Mouse (Mus musculus): Measurements from ENCODE around the gene Gm45140. TPM values are rescaled to one million over a fixed set of nuclear protein-coding genes. Genes with fewer than 3 reads are reported as not detected.

The Gm45140 gene
- polyA plus RNA-seq, 1 experiment from 2014 or later, result 3.9 TPM

- H3K4me3 ChIP-seq, result no peak overlapping the region
- no peak overlapping the region for H3K9ac ChIP-seq
- H3K9me3 ChIP-seq, result no peaks in the 10 kb centered on the region
- H3K27ac ChIP-seq, result no peak overlapping the region
- H3K4me2 ChIP-seq, result no peak overlapping the region
- ATAC-seq (ENCODE audit: insufficient number of reproducible peaks, insufficient read depth, low FRiP score, low TSS enrichment, low read depth), result no peak
- H3K36me3 ChIP-seq, result no peaks in the 10 kb centered on the region
- H3K27me3 ChIP-seq, result no peaks in the 10 kb centered on the region
- WGBS, result 70% methylated on average over 9 of the region's 9 CpGs
- no peaks in the 10 kb centered on the region for H3K4me1 ChIP-seq
Observed at GRCm38 (mm10) chr6:87868871-87869506, 33.4 kb upstream of the Gm45140 start.

DNA sequence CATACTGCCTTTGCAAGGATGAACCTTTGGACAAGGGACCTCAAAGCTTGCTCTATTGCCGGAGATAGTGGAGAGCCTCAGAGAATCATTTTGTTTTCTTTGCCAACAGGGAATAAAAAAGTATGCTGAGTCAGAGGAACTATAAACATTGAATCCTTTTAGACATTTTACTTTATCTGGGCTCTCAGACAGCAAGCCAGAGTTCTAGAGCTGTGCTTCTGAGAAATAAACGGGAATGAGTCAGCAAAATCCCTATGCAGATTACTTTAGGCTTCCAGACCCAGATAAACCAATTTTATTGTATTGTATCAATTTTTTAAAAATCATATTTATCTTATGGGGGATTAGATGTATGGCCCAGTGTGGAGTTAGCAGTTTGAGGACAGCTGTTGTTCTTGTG is 31.7 kb upstream of the Gm45140 start:
- no peaks in the 10 kb centered on the region for H3K4me1 ChIP-seq
- no peak overlapping the region for H3K4me3 ChIP-seq
- no peaks in the 10 kb centered on the region for H3K27me3 ChIP-seq
- H3K4me2 ChIP-seq, result no peak overlapping the region
- no peak overlapping the region for H3K27ac ChIP-seq
- no peaks in the 10 kb centered on the region for H3K9me3 ChIP-seq
- no peaks in the 10 kb centered on the region for H3K36me3 ChIP-seq
- 72% methylated on average over 2 of the region's 2 CpGs for WGBS
- no peak for ATAC-seq (ENCODE audit: insufficient number of reproducible peaks, insufficient read depth, low FRiP score, low TSS enrichment, low read depth)
- no peak overlapping the region for H3K9ac ChIP-seq

- no peaks in the 10 kb centered on the region for H3K4me1 ChIP-seq
- H3K4me2 ChIP-seq, result no peak overlapping the region
- H3K36me3 ChIP-seq, result no peaks in the 10 kb centered on the region
- ATAC-seq (ENCODE audit: insufficient number of reproducible peaks, insufficient read depth, low FRiP score, low TSS enrichment, low read depth), result no peak
- H3K27me3 ChIP-seq, result no peaks in the 10 kb centered on the region
- WGBS, result 81% methylated on average over 6 of the region's 6 CpGs
- H3K27ac ChIP-seq, result no peak overlapping the region
- H3K9me3 ChIP-seq, result no peaks in the 10 kb centered on the region
- H3K9ac ChIP-seq, result no peak overlapping the region
- H3K4me3 ChIP-seq, result no peak overlapping the region
Observed at GRCm38 (mm10) chr6:87866211-87866610, 30.6 kb upstream of the Gm45140 start.

GRCm38 (mm10) chr6:87857071-87857470 is 21.5 kb upstream of the Gm45140 start:
- Histone ChIP-seq H3K4me2 (no peak overlapping the region), H3K4me3 (no peak overlapping the region), H3K36me3 (no peaks in the 10 kb centered on the region), H3K27me3 (peaks cover 3% of the 10 kb centered on the region; the same call in 1 of the 2 replicates), H3K27ac (no peak overlapping the region), H3K9me3 (no peaks in the 10 kb centered on the region), H3K9ac (no peak overlapping the region), H3K4me1 (no peaks in the 10 kb centered on the region)
- ATAC-seq (ENCODE audit: insufficient number of reproducible peaks, insufficient read depth, low FRiP score, low TSS enrichment, low read depth), result no peak
- 49% methylated on average over 1 of the region's 1 CpGs for WGBS

- no peaks in the 10 kb centered on the region for H3K9me3 ChIP-seq
- no peak overlapping the region for H3K4me3 ChIP-seq
- no peak overlapping the region for H3K9ac ChIP-seq
- 83% methylated on average over 4 of the region's 4 CpGs for WGBS
- H3K36me3 ChIP-seq, result peaks cover 3% of the 10 kb centered on the region
- H3K4me1 ChIP-seq, result peaks cover 5% of the 10 kb centered on the region
- no peak for ATAC-seq (ENCODE audit: insufficient number of reproducible peaks, insufficient read depth, low FRiP score, low TSS enrichment, low read depth)
- no peak overlapping the region for H3K4me2 ChIP-seq
- no peak overlapping the region for H3K27ac ChIP-seq
- H3K27me3 ChIP-seq, result peaks cover 3% of the 10 kb centered on the region; the same call in 1 of the 2 replicates
Observed at GRCm38 (mm10) chr6:87853446-87853845, 17.9 kb upstream of the Gm45140 start.

DNA sequence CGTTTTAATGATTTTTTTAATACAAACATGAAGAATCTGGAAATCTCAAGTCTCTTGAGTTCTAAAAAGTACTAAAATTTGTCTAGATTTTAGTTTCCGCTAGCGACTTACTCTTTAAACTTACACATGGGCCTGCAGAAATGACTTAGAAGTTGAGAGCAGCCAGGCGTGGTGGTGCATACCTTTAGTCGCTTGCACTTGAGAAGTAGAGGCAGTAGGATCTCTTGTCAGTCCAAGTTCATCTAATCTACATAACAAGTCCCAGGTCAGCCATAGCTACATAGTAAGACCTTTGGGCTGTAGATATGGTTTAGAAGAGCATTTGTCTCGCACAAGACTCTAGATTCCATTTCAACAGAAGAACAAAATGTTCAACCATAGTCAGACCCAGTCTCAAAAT is 16.3 kb upstream of the Gm45140 start:
- WGBS, result 81% methylated on average over 6 of the region's 6 CpGs
- Histone ChIP-seq H3K36me3 (peaks cover 11% of the 10 kb centered on the region), H3K9ac (no peak overlapping the region), H3K4me1 (peaks cover 20% of the 10 kb centered on the region), H3K4me3 (no peak overlapping the region), H3K27me3 (peaks cover 2% of the 10 kb centered on the region; the same call in 1 of the 2 replicates), H3K9me3 (no peaks in the 10 kb centered on the region), H3K27ac (no peak overlapping the region), H3K4me2 (peak overlapping the region; percentile 73)
- no peak for ATAC-seq (ENCODE audit: insufficient number of reproducible peaks, insufficient read depth, low FRiP score, low TSS enrichment, low read depth)

GRCm38 (mm10) chr6:87850900-87851614 is 15.5 kb upstream of the Gm45140 start, which contains the start of gene Cnbp:
Gene Cnbp (minus strand): TSS chr6:87851106.
- ATAC-seq (ENCODE audit: insufficient number of reproducible peaks, insufficient read depth, low FRiP score, low TSS enrichment, low read depth), result peak; percentile 99
- Histone ChIP-seq H3K36me3 (peaks cover 11% of the 10 kb centered on the region), H3K27ac (peak within 1 kb of the TSS; percentile 97), H3K4me3 (peak within 1 kb of the TSS; percentile 98), H3K9ac (peak within 1 kb of the TSS; percentile 100), H3K27me3 (no peaks in the 10 kb centered on the region), H3K4me1 (peaks cover 21% of the 10 kb centered on the region), H3K4me2 (peak within 1 kb of the TSS; percentile 73), H3K9me3 (no peaks in the 10 kb centered on the region)
- under 1% methylated on average over 55 of the region's 55 CpGs for WGBS

DNA sequence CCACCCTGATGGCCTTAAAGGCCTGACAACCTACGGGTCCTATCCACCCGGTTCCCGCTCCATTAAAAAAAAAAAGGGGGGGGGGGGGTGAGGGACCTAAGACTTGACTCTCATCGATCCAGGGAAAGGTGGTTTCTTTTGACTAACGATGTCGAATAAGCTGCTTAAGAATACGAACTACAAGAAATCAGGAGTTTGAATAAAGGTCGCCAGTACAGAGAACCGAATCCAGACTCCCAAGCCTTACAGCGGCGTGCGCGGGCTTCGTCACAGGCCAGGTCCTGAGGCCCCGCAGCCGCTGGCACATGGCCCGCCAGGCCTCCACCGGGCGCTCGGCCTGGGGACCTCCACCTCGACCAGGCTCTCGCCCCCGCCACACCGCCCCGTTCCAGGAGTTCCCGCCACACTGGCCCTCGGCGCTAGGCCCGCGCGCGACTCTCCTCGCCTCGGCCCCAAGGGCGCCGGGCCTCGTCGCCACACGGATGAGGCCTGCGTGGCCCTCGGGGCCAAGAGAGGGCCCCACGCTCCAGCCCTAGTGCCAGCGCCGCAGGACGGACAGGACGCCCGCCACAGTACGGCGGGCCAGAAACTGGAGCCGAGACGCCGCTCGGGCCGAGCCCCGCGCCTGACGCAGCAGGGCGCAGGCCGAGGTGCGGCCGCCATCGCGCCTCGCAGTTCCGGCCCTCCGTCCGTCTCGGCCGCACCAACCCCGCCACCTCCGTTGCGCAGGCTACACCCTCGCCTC is 14.7 kb upstream of the Gm45140 start:
- H3K36me3 ChIP-seq, result peaks cover 14% of the 10 kb centered on the region
- H3K27me3 ChIP-seq, result no peaks in the 10 kb centered on the region
- WGBS, result under 1% methylated on average over 73 of the region's 73 CpGs
- ATAC-seq (ENCODE audit: insufficient number of reproducible peaks, insufficient read depth, low FRiP score, low TSS enrichment, low read depth), result peak; percentile 61
- H3K4me3 ChIP-seq, result peak overlapping the region; percentile 98
- peak overlapping the region; percentile 100 for H3K9ac ChIP-seq
- peak overlapping the region; percentile 97 for H3K27ac ChIP-seq
- H3K9me3 ChIP-seq, result no peaks in the 10 kb centered on the region
- H3K4me1 ChIP-seq, result peaks cover 21% of the 10 kb centered on the region
- H3K4me2 ChIP-seq, result peak overlapping the region; percentile 73

DNA sequence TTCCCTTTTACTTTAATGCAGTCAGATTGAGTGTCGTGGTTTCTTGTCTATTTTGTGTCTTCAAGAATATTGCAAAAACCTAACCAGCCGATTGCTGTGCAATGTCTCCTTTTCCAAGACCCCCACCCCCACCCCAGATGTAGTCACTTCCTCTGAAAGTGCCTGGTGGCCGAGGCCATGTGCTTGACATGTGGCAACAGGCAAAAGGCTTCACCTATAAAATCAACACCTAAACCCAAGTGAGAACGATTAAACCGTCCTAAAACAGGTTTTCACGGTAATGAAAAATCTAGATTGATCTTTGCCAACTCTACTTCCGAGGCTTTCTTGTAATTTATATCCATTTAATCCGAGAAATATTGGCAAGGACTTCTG is 14.2 kb upstream of the Gm45140 start:
- Histone ChIP-seq H3K36me3 (peaks cover 20% of the 10 kb centered on the region), H3K4me2 (peak overlapping the region; percentile 73), H3K9me3 (no peaks in the 10 kb centered on the region), H3K4me1 (peaks cover 21% of the 10 kb centered on the region), H3K27ac (peak overlapping the region; percentile 97), H3K27me3 (no peaks in the 10 kb centered on the region), H3K4me3 (peak overlapping the region; percentile 98), H3K9ac (peak overlapping the region; percentile 100)
- WGBS, result under 1% methylated on average over 8 of the region's 8 CpGs
- ATAC-seq (ENCODE audit: insufficient number of reproducible peaks, insufficient read depth, low FRiP score, low TSS enrichment, low read depth), result no peak

DNA sequence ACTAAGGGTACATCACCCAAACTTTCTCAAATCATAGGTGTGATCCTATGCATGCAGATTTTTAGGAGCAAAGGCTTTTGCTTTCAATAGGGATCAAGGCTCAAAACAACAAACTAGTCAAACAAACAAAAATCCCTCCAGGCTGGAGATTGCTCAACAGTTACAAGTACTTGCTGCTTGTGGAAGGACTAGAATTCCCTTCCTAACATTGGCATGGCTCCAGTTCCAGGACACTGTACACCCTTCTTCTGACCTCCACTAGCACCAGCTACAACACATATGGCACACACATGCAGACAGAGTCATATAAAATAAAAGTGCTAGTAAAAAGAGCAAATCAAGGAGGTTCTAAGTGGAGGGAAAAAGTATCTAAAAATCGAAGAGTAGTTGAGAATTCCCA is 11.2 kb upstream of the Gm45140 start:
- Histone ChIP-seq H3K36me3 (peaks cover 48% of the 10 kb centered on the region), H3K4me2 (no peak overlapping the region), H3K27ac (no peak overlapping the region), H3K9me3 (no peaks in the 10 kb centered on the region), H3K4me3 (no peak overlapping the region), H3K27me3 (no peaks in the 10 kb centered on the region), H3K4me1 (peaks cover 21% of the 10 kb centered on the region), H3K9ac (peak overlapping the region; percentile 36; the same call in 1 of the 2 replicates)
- WGBS, result 75% methylated on average over 1 of the region's 1 CpGs
- no peak for ATAC-seq (ENCODE audit: insufficient number of reproducible peaks, insufficient read depth, low FRiP score, low TSS enrichment, low read depth)

DNA sequence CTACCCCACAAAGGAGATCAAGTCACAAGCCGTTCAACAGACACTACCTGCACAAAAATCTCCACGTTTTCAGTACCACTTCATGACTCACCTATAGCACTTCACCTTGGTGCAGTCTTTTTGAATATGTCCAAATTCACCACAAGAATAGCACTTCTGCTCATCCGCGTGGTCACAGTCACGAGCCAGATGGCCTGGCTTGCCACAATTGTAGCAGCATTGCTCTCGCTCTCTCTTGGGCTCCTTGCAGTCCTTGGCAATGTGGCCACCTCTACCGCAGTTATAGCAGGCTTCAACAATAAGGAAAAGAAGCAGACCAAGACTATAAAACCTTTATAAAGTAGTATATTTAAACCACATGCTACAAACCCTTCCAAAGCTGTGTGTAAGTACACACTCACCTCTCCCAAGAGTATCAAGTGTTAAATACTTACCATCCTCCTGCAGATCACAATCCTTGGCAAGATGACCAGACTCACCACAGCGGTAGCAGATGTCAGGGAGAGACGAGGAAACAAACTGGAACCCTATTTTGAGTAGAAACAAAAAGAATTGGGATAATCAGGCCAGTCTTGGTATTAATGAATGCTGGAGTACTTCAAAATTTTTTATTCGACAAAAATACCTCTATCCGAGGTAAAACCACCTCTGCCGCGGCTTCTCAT is 9.6 kb upstream of the Gm45140 start:
- 92% methylated on average over 13 of the region's 13 CpGs for WGBS
- H3K27me3 ChIP-seq, result no peaks in the 10 kb centered on the region
- no peak overlapping the region for H3K9ac ChIP-seq
- peaks cover 21% of the 10 kb centered on the region for H3K4me1 ChIP-seq
- peaks cover 54% of the 10 kb centered on the region for H3K36me3 ChIP-seq
- no peak overlapping the region for H3K27ac ChIP-seq
- ATAC-seq (ENCODE audit: insufficient number of reproducible peaks, insufficient read depth, low FRiP score, low TSS enrichment, low read depth), result no peak
- no peak overlapping the region for H3K4me3 ChIP-seq
- H3K4me2 ChIP-seq, result no peak overlapping the region
- no peaks in the 10 kb centered on the region for H3K9me3 ChIP-seq

Data from embryonic facial prominence, embryonic 13.5 days (tissue).